Mouse (Mus musculus) liver, embryonic 14.5 days (tissue): ENCODE measurements around the gene Atxn1l.

Experiments used
- CTCF ChIP-seq: IDR thresholded peaks from 2 replicates; pipeline ENCODE4 v1.5.1; 2016; ENCODE audit warnings: antibody characterized with exemption, low read depth, control low read depth
- EP300 ChIP-seq: IDR thresholded peaks from 2 replicates; pipeline ENCODE4 v1.6.1; 2016; ENCODE audit warnings: antibody characterized with exemption, low read depth

- TF ChIP-seq CTCF, result no peak
- TF ChIP-seq EP300, result no peak
Measured at GRCm38 (mm10) chr8:109773154-109773553, 35.6 kb upstream of the Atxn1l start.
